Mouse (Mus musculus) left cerebral cortex, postnatal 14 days (tissue): ENCODE measurements at regions not wholly inside any gene's neighbourhood (a gene's known extent, or its start where the extent isn't known, plus 50 kb on each side); places are given as distances from the start of the nearest gene placed in this dataset.

Source experiments
- DNase-seq, 2 experiments: peaks; one replicate each; pipeline ENCODE4 v3.0.0; 2021 to 2022; ENCODE audit warnings: low spot score in 2 of 2, mixed read lengths in 1 of 2
- intact Hi-C: fragments of 180-260 bp; cut with DNase I; formaldehyde crosslinking; loops from one replicate; pipeline ENCODE4 v1.15.1; 2025

GRCm38 (mm10) chr13:35377487-35377886 is 282.1 kb upstream of the Cdyl start:
- DNase-seq, result no peak
- intact Hi-C loops, result no loop called here

GRCm38 (mm10) chr13:35379500-35379899 is 280.1 kb upstream of the Cdyl start:
- intact Hi-C loops, result no loop called here
- no peak for DNase-seq

DNA sequence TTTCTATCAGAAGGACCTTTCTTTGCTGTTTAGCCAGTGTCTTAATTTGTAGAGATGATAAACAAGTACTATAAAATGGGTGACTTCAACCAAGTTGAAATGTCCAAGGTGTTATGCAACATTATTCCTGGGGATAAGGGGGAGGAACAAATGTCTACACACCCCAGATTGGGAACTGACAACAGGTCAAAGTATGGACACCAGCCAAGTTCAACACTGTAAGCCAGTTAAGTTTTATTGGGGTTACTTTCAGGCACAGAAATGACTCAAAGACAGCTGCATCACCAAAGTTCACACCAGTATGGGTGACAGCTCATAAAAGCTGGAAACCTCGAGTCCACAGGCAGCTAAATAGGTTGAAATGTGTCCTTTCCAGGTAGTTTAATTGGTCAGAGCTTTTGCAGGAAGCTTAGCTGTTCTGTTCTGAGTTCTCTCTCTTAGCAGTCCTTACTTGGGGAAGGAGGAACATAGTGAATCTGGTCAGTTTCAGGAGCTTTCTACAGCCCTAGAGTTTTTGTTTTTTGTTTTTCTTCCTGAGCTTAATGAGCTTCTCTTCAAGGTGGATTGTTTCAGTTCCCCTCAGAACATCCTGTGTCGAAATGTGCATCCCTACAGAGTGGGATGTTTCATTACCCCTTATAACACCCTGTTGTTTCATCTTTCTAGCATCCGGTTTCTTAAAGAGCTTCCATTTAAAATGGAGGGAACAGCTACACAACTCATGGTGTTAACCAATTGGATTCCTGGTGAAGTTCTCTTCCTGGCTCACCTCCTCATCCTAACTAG is 279.2 kb upstream of the Cdyl start:
- intact Hi-C loops, result no loop called here
- no peak for DNase-seq

DNA sequence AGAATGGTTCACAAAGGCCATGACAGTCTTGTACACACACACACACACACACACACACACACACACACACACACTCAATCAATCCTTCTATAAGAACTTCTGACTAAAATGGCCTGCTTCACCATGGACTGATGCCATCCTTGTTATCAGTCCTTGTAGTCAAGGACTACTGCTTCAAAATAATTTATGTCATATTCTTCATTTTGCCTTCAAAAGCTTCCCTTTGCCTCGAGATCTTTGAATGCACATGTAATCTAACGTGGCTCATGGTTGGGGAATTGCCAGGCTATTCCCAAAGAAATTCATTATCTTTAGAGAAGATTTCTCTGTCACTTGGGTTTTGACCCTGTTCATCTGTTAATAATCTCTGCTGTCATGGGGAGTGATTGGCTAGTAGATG is 278.0 kb upstream of the Cdyl start:
- intact Hi-C loops, result no loop called here

GRCm38 (mm10) chr13:35383000-35383623 is 276.5 kb upstream of the Cdyl start:
- intact Hi-C loops, result no loop called here
- no peak for DNase-seq

More for the DNA sequence above, 278.0 kb upstream of the Cdyl start:
- DNase-seq, result no peak

DNA sequence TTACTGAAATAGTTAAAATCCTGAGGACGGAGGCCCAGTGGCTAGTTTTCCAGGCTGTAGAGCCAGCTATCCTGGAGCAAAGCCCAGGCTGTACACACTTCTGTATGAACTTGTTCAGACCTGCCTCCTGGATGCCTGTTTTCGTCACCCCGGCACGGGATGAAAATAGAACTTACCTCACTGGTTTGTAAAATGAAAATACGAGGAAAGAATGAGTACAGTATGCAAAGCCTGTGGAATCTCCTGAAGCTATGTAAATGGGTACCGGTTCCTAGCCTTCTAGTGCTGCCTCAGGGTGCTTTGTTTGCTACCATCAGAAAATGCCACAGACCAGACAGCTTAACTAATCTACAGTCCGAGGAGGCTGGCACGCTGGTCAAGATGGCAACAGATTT is 276.0 kb upstream of the Cdyl start:
- peak in 1 of 2 experiments; percentile 8 for DNase-seq
- intact Hi-C loops, result no loop called here

- intact Hi-C loops, result no loop called here
- no peak for DNase-seq
These were observed 271.3 kb upstream of the Cdyl start for GRCm38 (mm10) chr13:35388380-35388779.

- intact Hi-C loops, result no loop called here
These were observed 269.7 kb upstream of the Cdyl start for GRCm38 (mm10) chr13:35389781-35390525.

GRCm38 (mm10) chr13:35390526-35390880 is 269.1 kb upstream of the Cdyl start:
- intact Hi-C loops, result no loop called here
- DNase-seq, result no peak

More at GRCm38 (mm10) chr13:35389781-35390525, 269.7 kb upstream of the Cdyl start:
- DNase-seq, result no peak

GRCm38 (mm10) chr13:35392167-35392566 is 267.5 kb upstream of the Cdyl start:
- DNase-seq, result no peak
- intact Hi-C loops, result no loop called here

GRCm38 (mm10) chr13:35395192-35395591 is 264.4 kb upstream of the Cdyl start:
- DNase-seq, result no peak
- intact Hi-C loops, result no loop called here

DNA sequence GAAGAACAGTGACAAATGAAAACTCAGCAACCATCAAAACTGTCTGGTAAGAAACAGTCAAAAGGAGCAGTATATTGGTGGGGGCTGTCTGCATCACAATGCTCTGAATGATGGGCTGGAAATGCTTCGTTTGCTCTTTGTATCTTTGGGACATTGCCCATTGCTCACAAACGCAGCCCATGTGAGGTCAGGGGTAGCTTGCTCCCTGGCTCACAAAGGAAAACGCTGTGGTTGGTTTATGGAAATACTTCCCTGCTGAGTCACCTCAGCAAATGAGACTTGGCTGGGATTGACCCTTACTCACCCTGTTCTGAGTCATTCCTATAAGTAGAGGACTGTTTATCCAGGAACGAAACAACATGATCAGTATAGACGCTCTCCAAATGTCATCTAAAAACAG is 264.0 kb upstream of the Cdyl start:
- intact Hi-C loops, result no loop called here
- no peak for DNase-seq

- no peak for DNase-seq
- intact Hi-C loops, result no loop called here
These were observed 262.5 kb upstream of the Cdyl start for GRCm38 (mm10) chr13:35397166-35397565.

- peak; percentile 20 to 56 for DNase-seq
These were observed 261.4 kb upstream of the Cdyl start for GRCm38 (mm10) chr13:35398192-35398591.

DNA sequence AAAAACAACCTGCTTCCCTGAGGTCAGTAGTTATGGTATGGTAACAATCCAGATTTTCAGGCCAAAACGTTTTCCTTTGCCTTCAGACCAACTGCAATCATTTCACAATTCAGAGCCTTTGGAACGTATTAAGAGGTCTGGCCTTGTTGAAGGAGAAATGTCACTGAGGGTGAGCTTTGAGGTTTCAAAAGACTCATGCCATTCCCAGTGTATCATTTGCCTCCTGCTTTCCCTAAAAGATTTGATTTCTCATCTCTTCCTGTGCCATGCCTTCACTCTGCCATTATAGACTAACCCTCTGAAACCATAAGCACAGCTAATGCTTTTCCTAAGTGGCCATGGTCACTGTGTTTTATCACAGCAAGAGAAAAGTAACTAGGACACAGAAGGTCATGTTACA is 256.8 kb upstream of the Cdyl start:
- intact Hi-C loops, result no loop called here
- DNase-seq, result no peak

More at GRCm38 (mm10) chr13:35398192-35398591, 261.4 kb upstream of the Cdyl start:
- intact Hi-C loops, result no loop called here

DNA sequence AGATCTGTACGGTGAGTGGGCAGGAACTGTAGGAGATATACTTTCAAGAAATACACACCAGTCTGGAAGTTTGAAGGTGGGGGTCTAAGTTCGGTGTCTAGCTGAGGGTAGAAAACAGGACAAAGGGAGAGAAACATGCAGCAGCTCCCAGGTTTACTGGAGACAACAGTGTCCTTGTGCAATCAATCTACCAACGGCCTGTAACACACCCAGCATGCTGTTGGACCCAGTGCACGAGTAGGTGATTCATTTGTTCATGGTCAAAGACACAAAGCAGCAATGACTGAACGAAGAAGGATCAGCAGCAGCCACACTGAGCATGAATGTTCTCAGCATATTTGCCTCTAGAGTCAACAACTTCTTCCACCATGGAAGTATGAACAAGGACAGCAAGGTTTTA is 255.2 kb upstream of the Cdyl start:
- intact Hi-C loops, result no loop called here
- no peak for DNase-seq

- intact Hi-C loops, result no loop called here
These were observed 254.2 kb upstream of the Cdyl start for GRCm38 (mm10) chr13:35405384-35405783.

DNA sequence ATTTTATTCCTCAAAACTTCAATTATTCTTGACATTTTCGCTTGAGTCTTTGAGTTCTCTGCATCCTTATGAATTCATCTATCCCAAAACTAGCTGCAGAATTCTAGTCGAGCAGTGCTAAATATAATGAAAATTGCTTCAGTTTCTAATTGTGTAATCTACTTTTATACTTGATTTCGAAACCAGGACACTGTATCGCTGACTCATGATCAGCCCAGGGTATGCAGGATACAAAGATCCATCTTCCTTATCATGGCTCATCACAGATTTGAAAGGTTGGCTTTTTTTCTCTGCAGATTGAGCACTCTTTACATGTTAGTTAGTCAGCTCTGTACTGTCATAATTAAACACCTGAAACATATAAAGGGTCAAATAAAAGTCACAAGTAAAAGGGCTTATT is 242.1 kb upstream of the Cdyl start:
- intact Hi-C loops, result no loop called here

More at GRCm38 (mm10) chr13:35405384-35405783, 254.2 kb upstream of the Cdyl start:
- DNase-seq, result no peak

DNA sequence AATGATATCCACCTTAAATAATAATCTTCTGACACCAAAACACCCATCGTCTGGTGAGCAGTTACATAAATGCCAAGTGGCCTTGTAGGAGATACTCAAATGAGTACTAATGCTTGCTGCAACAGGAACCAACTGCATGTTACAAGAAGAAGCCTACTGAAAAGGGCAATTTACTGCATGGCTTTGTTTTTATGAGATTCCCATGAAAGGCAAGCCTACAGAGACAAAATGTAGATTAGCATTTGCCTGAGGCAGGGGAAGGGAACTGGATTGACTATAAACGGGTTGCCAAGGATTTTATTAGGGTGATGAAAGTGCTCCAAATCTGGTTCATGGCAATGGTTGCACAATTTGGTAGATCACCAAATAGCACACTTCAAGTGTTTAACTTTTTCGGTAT is 239.6 kb upstream of the Cdyl start:
- intact Hi-C loops, result no loop called here

More for the DNA sequence above, 242.1 kb upstream of the Cdyl start:
- DNase-seq, result no peak

DNA sequence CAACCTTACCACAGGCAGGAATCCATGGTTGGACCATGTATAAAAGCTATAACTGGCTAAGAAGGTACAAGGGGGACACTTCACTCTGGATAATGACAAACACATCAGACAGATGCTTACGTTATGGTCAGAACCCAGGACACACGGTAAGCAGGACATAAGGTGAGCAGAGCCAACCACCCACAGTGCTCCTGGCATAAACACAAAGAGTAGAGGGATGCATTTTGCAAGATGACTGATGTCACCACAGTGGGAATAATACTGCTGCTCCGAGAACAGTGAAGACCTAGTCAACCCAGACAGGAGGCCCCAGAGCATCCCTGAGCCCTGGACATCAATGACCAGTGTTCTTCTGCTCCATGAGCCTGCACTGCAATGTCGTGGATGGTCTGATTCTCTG is 233.6 kb upstream of the Cdyl start:
- intact Hi-C loops, result no loop called here
- no peak for DNase-seq

More for the DNA sequence above, 239.6 kb upstream of the Cdyl start:
- DNase-seq, result no peak
